Mouse (Mus musculus): ENCODE measurements at regions not wholly inside any gene's neighbourhood (a gene's known extent, or its start where the extent isn't known, plus 50 kb on each side); places are given as distances from the start of the nearest gene placed in this dataset.

GRCm38 (mm10) chr19:52449392-52449791 is 185.3 kb downstream of the Ins1 start:
- TF ChIP-seq POLR2A (IDR thresholded peaks at IDR 0.05; ENCODE audit: low read depth, low read length) (no peak), CTCF (conservative IDR thresholded peaks at IDR 0.05; ENCODE audit: insufficient read depth, insufficient read length, low read depth, low read length) (no peak)

Data from kidney, adult 2 months (tissue).